Mouse (Mus musculus): ENCODE results near the gene Pcbp3. TPM values are rescaled to one million over a fixed set of nuclear protein-coding genes. Genes with fewer than 3 reads are reported as not detected.
"Not testable (repeated sequence)": the region's sequence is repeated elsewhere in the genome, so short reads cannot be mapped to it uniquely, and the experiment has no call there.

The Pcbp3 gene
- polyA plus RNA-seq, 1 experiment from 2014 or later: 67.9 TPM

- Histone ChIP-seq H3K4me3 (no peak overlapping the region), H3K4me1 (no peaks in the 10 kb centered on the region), H3K9ac (replicated peaks) (no peak overlapping the region), H3K4me2 (replicated peaks) (no peak overlapping the region), H3K36me3 (peaks cover 15% of the 10 kb centered on the region; the same call in 1 of the 2 replicates), H3K27me3 (no peaks in the 10 kb centered on the region), H3K27ac (replicated peaks) (no peak overlapping the region), H3K9me3 (no peaks in the 10 kb centered on the region)
- ATAC-seq (ENCODE audit: low FRiP score, low read depth): no peak
- 84% methylated on average over 6 of the region's 6 CpGs for WGBS
Measured at GRCm38 (mm10) chr10:76785312-76785711, 176.4 kb downstream of the Pcbp3 start.

GRCm38 (mm10) chr10:76779225-76779624 is 182.5 kb downstream of the Pcbp3 start:
- 86% methylated on average over 5 of the region's 5 CpGs for WGBS
- Histone ChIP-seq H3K9ac (replicated peaks) (no peak overlapping the region), H3K4me2 (replicated peaks) (no peak overlapping the region), H3K36me3 (0 out of 2 replicates have a peak, but pooled peaks cover 3% of the 10 kb centered on the region), H3K9me3 (no peaks in the 10 kb centered on the region), H3K4me1 (no peaks in the 10 kb centered on the region), H3K27ac (replicated peaks) (no peak overlapping the region), H3K4me3 (no peak overlapping the region), H3K27me3 (no peaks in the 10 kb centered on the region)
- no peak for ATAC-seq (ENCODE audit: low FRiP score, low read depth)

- no peak overlapping the region for H3K27ac ChIP-seq (replicated peaks)
- H3K4me1 ChIP-seq: no peaks in the 10 kb centered on the region
- H3K9me3 ChIP-seq: no peaks in the 10 kb centered on the region
- no peak overlapping the region for H3K4me3 ChIP-seq
- H3K9ac ChIP-seq (replicated peaks): no peak overlapping the region
- no peak overlapping the region for H3K4me2 ChIP-seq (replicated peaks)
- peaks cover 18% of the 10 kb centered on the region for H3K36me3 ChIP-seq
- no peaks in the 10 kb centered on the region for H3K27me3 ChIP-seq
- ATAC-seq (ENCODE audit: low FRiP score, low read depth): no peak
- WGBS: 99% methylated on average over 3 of the region's 3 CpGs
Measured at GRCm38 (mm10) chr10:76771624-76772023, 190.1 kb downstream of the Pcbp3 start.

GRCm38 (mm10) chr10:76771086-76771485 is 190.6 kb downstream of the Pcbp3 start:
- no peaks in the 10 kb centered on the region for H3K27me3 ChIP-seq
- no peak overlapping the region for H3K4me2 ChIP-seq (replicated peaks)
- H3K27ac ChIP-seq (replicated peaks): no peak overlapping the region
- no peaks in the 10 kb centered on the region for H3K9me3 ChIP-seq
- H3K36me3 ChIP-seq: peaks cover 20% of the 10 kb centered on the region
- H3K9ac ChIP-seq (replicated peaks): no peak overlapping the region
- no peaks in the 10 kb centered on the region for H3K4me1 ChIP-seq
- 52% methylated on average over 5 of the region's 5 CpGs for WGBS
- ATAC-seq (ENCODE audit: low FRiP score, low read depth): no peak
- H3K4me3 ChIP-seq: no peak overlapping the region

GRCm38 (mm10) chr10:76769581-76769980 is 192.1 kb downstream of the Pcbp3 start:
- Histone ChIP-seq H3K27me3 (no peaks in the 10 kb centered on the region), H3K27ac (replicated peaks) (no peak overlapping the region), H3K9me3 (no peaks in the 10 kb centered on the region), H3K9ac (replicated peaks) (no peak overlapping the region), H3K4me1 (no peaks in the 10 kb centered on the region), H3K4me2 (replicated peaks) (no peak overlapping the region), H3K36me3 (peaks cover 20% of the 10 kb centered on the region), H3K4me3 (no peak overlapping the region)
- 92% methylated on average over 6 of the region's 6 CpGs for WGBS
- no peak for ATAC-seq (ENCODE audit: low FRiP score, low read depth)

GRCm38 (mm10) chr10:76766196-76766595 is 195.5 kb downstream of the Pcbp3 start:
- Histone ChIP-seq H3K4me2 (replicated peaks) (no peak overlapping the region), H3K4me3 (no peak overlapping the region), H3K27me3 (no peaks in the 10 kb centered on the region), H3K9me3 (no peaks in the 10 kb centered on the region), H3K27ac (replicated peaks) (no peak overlapping the region), H3K9ac (replicated peaks) (no peak overlapping the region), H3K36me3 (peaks cover 22% of the 10 kb centered on the region), H3K4me1 (no peaks in the 10 kb centered on the region)
- WGBS: 90% methylated on average over 1 of the region's 1 CpGs
- ATAC-seq (ENCODE audit: low FRiP score, low read depth): no peak

- Histone ChIP-seq H3K4me2 (replicated peaks) (no peak overlapping the region), H3K9ac (replicated peaks) (no peak overlapping the region), H3K4me3 (no peak overlapping the region), H3K9me3 (no peaks in the 10 kb centered on the region), H3K36me3 (peaks cover 22% of the 10 kb centered on the region), H3K27me3 (no peaks in the 10 kb centered on the region), H3K27ac (replicated peaks) (no peak overlapping the region), H3K4me1 (no peaks in the 10 kb centered on the region)
- WGBS: 95% methylated on average over 4 of the region's 4 CpGs
- no peak for ATAC-seq (ENCODE audit: low FRiP score, low read depth)
Measured at GRCm38 (mm10) chr10:76764927-76765326, 196.8 kb downstream of the Pcbp3 start.

- no peak overlapping the region for H3K4me3 ChIP-seq
- no peak overlapping the region for H3K27ac ChIP-seq (replicated peaks)
- 92% methylated on average over 12 of the region's 12 CpGs for WGBS
- no peak for ATAC-seq (ENCODE audit: low FRiP score, low read depth)
- peaks cover 22% of the 10 kb centered on the region for H3K36me3 ChIP-seq
- no peaks in the 10 kb centered on the region for H3K9me3 ChIP-seq
- no peak overlapping the region for H3K4me2 ChIP-seq (replicated peaks)
- H3K27me3 ChIP-seq: no peaks in the 10 kb centered on the region
- H3K9ac ChIP-seq (replicated peaks): no peak overlapping the region
- H3K4me1 ChIP-seq: no peaks in the 10 kb centered on the region
Measured at GRCm38 (mm10) chr10:76763016-76763415, 198.7 kb downstream of the Pcbp3 start.

- no peak for ATAC-seq (ENCODE audit: low FRiP score, low read depth)
- no peak overlapping the region for H3K27ac ChIP-seq (replicated peaks)
- H3K4me2 ChIP-seq (replicated peaks): no peak overlapping the region
- H3K9ac ChIP-seq (replicated peaks): no peak overlapping the region
- H3K27me3 ChIP-seq: no peaks in the 10 kb centered on the region
- H3K9me3 ChIP-seq: no peaks in the 10 kb centered on the region
- H3K36me3 ChIP-seq: peaks cover 17% of the 10 kb centered on the region
- H3K4me1 ChIP-seq: no peaks in the 10 kb centered on the region
- 89% methylated on average over 7 of the region's 7 CpGs for WGBS
- no peak overlapping the region for H3K4me3 ChIP-seq
Measured at GRCm38 (mm10) chr10:76762411-76762810, 199.3 kb downstream of the Pcbp3 start.

GRCm38 (mm10) chr10:76759878-76760277 is 201.8 kb downstream of the Pcbp3 start:
- 92% methylated on average over 5 of the region's 5 CpGs for WGBS
- ATAC-seq (ENCODE audit: low FRiP score, low read depth): no peak
- no peak overlapping the region for H3K27ac ChIP-seq (replicated peaks)

GRCm38 (mm10) chr10:76753640-76754039 is 208.0 kb downstream of the Pcbp3 start:
- no peak overlapping the region for H3K9ac ChIP-seq (replicated peaks)
- no peak overlapping the region for H3K4me3 ChIP-seq
- no peaks in the 10 kb centered on the region for H3K27me3 ChIP-seq
- no peak overlapping the region for H3K27ac ChIP-seq (replicated peaks)
- peaks cover 4% of the 10 kb centered on the region; the same call in 1 of the 2 replicates for H3K9me3 ChIP-seq
- no peaks in the 10 kb centered on the region for H3K4me1 ChIP-seq
- 85% methylated on average over 3 of the region's 3 CpGs for WGBS
- ATAC-seq (ENCODE audit: low FRiP score, low read depth): no peak
- no peaks in the 10 kb centered on the region for H3K36me3 ChIP-seq
- no peak overlapping the region for H3K4me2 ChIP-seq (replicated peaks)

More at GRCm38 (mm10) chr10:76759878-76760277, 201.8 kb downstream of the Pcbp3 start:
- no peaks in the 10 kb centered on the region for H3K9me3 ChIP-seq
- no peak overlapping the region for H3K4me3 ChIP-seq
- H3K4me1 ChIP-seq: no peaks in the 10 kb centered on the region
- H3K9ac ChIP-seq (replicated peaks): no peak overlapping the region
- H3K36me3 ChIP-seq: 0 out of 2 replicates have a peak, but pooled peaks cover 8% of the 10 kb centered on the region
- H3K27me3 ChIP-seq: no peaks in the 10 kb centered on the region
- no peak overlapping the region for H3K4me2 ChIP-seq (replicated peaks)

GRCm38 (mm10) chr10:76744267-76744666 is 217.4 kb downstream of the Pcbp3 start:
- not testable (repeated sequence) for H3K36me3 ChIP-seq; H3K9ac ChIP-seq (replicated peaks); H3K4me3 ChIP-seq; ATAC-seq (ENCODE audit: low FRiP score, low read depth); H3K4me1 ChIP-seq; H3K4me2 ChIP-seq (replicated peaks); H3K27ac ChIP-seq (replicated peaks); H3K27me3 ChIP-seq
- peaks cover 11% of the 10 kb centered on the region for H3K9me3 ChIP-seq
- WGBS: 76% methylated on average over 11 of the region's 11 CpGs

- Histone ChIP-seq H3K4me1 (peaks cover 11% of the 10 kb centered on the region; the same call in 1 of the 2 replicates), H3K27ac (replicated peaks) (no peak overlapping the region), H3K9me3 (no peaks in the 10 kb centered on the region), H3K27me3 (no peaks in the 10 kb centered on the region), H3K9ac (replicated peaks) (no peak overlapping the region), H3K4me3 (no peak overlapping the region), H3K36me3 (no peaks in the 10 kb centered on the region), H3K4me2 (replicated peaks) (no peak overlapping the region)
- ATAC-seq (ENCODE audit: low FRiP score, low read depth): no peak
- 73% methylated on average over 8 of the region's 8 CpGs for WGBS
Measured at GRCm38 (mm10) chr10:76736764-76737163, 224.9 kb downstream of the Pcbp3 start.

All from midbrain, embryonic 12.5 days (tissue).